Comparison of ENCODE assay signal across 9 mouse cellular contexts in the genomic region with DNA sequence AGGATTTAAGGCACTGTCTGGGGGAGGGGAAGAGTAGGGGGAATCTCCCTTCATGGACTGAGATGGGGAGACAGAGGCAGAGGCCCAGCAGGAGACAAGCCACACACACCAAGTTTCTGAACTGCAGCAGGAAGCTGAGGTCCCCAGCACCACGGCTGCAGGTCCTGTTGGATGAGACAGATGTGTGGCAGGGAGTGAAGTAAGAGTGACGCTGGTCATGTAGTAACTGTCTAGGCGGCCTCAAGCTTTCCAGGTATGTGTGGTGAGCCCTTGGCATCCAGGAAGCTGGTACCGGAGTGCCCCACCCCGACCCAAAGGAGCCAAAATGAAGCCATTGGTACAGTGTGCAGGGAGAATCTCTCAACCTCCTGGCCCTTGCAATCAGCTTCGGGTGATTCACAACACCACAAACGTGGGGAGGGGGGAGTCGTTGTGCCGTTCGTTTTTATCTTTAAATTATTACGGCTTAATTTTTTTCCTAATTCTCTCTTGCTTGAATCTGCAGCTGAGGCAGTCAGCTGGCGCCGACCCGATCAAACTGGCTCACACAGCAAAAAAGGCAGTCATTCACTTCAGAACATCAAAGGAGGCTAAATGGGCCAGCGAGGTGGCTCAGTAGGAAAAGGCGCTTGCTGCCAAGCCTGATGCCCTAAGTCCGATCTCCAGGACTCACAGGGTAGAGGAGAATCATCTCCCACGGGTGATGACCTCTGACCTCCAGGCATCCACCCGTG. TPM values are rescaled to one million over a fixed set of nuclear protein-coding genes. Genes with fewer than 3 reads are reported as not detected.
DNase-seq lines count a peak whose midpoint lies in the region; ATAC-seq and TF ChIP-seq lines count a peak whose summit lies in the region.
"Had no signal": no experiment of that assay in that cellular context is flagged by ENCODE, and none has a peak within 500 bp of the region (broad histone marks: within the 10 kb centered on the region; RNA-seq: fewer than 3 reads in every experiment).

No protein-coding gene starts in this region.

- peaks cover 8% of the 10 kb centered on the region; the same call in 1 of the 2 replicates for H3K27me3 ChIP-seq in hindbrain, embryonic 15.5 days
- H3K27me3 ChIP-seq in cerebellum, adult 2 months (ENCODE audit: control insufficient read depth, insufficient read depth, low read length): no peaks in the 10 kb centered on the region

- H3K9me3 ChIP-seq in hindbrain, embryonic 15.5 days: no peaks in the 10 kb centered on the region

- no peaks in the 10 kb centered on the region for H3K36me3 ChIP-seq in hindbrain, embryonic 15.5 days

- no peak overlapping the region for H3K4me3 ChIP-seq in hindbrain, embryonic 15.5 days
- no peak overlapping the region for H3K4me3 ChIP-seq in cerebellum, adult 2 months (replicated peaks; ENCODE audit: insufficient read depth, low read depth, low read length)

- intact Hi-C loops in left cerebral cortex, postnatal 36 days (cut with DNase I): no loop called here

- ATAC-seq in hindbrain, embryonic 15.5 days (ENCODE audit: low FRiP score, low read depth): no peak
- ATAC-seq in megakaryocyte progenitor cell, adult 5-6 weeks (replicated peaks; ENCODE audit: poor library complexity): peak; percentile 36
- no peak for ATAC-seq in activated CD4-positive, CD25-positive, alpha-beta regulatory T cell, adult 4 months

- 0 out of 2 replicates have a peak overlapping the region, but pooled peaks have one; percentile 15 for H3K4me2 ChIP-seq in hindbrain, embryonic 15.5 days

- peak; percentile 28 for DNase-seq in kidney, postnatal 10 days
- DNase-seq in kidney, postnatal 4 days: no peak
- DNase-seq in embryo, embryonic 11 days: peak; percentile 47
- DNase-seq in left cerebral cortex, postnatal 36 days (ENCODE audit: low spot score in 2 of 2): no peak
- DNase-seq in cerebellum, adult 2 months: no peak
- DNase-seq: cerebellum, adult 11 months had no signal

- 16% methylated on average over 19 of the region's 19 CpGs for WGBS in hindbrain, embryonic 15.5 days
- WGBS in cerebellum, adult 2 months: 22% methylated on average over 19 of the region's 19 CpGs

- no peak for TF ChIP-seq POLR2A in cerebellum, adult 2 months (IDR thresholded peaks at IDR 0.05; ENCODE audit: borderline replicate concordance, insufficient read depth, low read length)

- H3K9ac ChIP-seq in hindbrain, embryonic 15.5 days: no peak overlapping the region

- no peak for TF ChIP-seq CTCF in cerebellum, adult 2 months (IDR thresholded peaks at IDR 0.05; ENCODE audit: borderline replicate concordance, insufficient read depth, low read depth, low read length)

- H3K4me1 ChIP-seq in hindbrain, embryonic 15.5 days (replicated peaks): no peaks in the 10 kb centered on the region
- no peaks in the 10 kb centered on the region for H3K4me1 ChIP-seq in cerebellum, adult 2 months (ENCODE audit: control insufficient read depth, insufficient read depth, low read length)

- no peak overlapping the region for H3K27ac ChIP-seq in hindbrain, embryonic 15.5 days (replicated peaks)
- no peak overlapping the region for H3K27ac ChIP-seq in cerebellum, adult 2 months (ENCODE audit: insufficient read depth, low read length)

RNA-seq across cellular contexts. Expression of a gene that starts 3.0 kb away (rescaled TPM):
- polyA plus RNA-seq in hindbrain, embryonic 15.5 days (2015; fragmentation: Nextera tagmentation; extraction: Ambion mirVana): 6.5 and 6.6 TPM in 2 replicates
- 6.5 and 7.2 TPM in 2 replicates for total RNA-seq in megakaryocyte progenitor cell, adult 5-6 weeks (2015)
- 5.6 and 8.2 TPM in 2 replicates for total RNA-seq in megakaryocyte progenitor cell, adult 5-6 weeks (2017)
- 10 to 100 TPM; 22.1 to 25.2 TPM for total RNA-seq in left cerebral cortex, postnatal 36 days (2021)
- polyA plus RNA-seq in cerebellum, adult 2 months (2012; rRNA removed): 6.0 and 7.4 TPM in 2 replicates
- polyA plus RNA-seq in activated CD4-positive, CD25-positive, alpha-beta regulatory T cell, adult 4 months (2017; shearing (Covaris generic)): not detected

RNA-seq across cellular contexts. Expression of a gene that starts 24.8 kb away (rescaled TPM):
- 87.6 and 89.9 TPM in 2 replicates for polyA plus RNA-seq in hindbrain, embryonic 15.5 days (2015; fragmentation: Nextera tagmentation; extraction: Ambion mirVana)
- 108 TPM in 2 replicates for total RNA-seq in megakaryocyte progenitor cell, adult 5-6 weeks (2015)
- total RNA-seq in megakaryocyte progenitor cell, adult 5-6 weeks (2017): 87.2 and 98.4 TPM in 2 replicates
- 100 to 1,000 TPM; 121 to 134 TPM for total RNA-seq in left cerebral cortex, postnatal 36 days (2021)
- 302 and 362 TPM in 2 replicates for polyA plus RNA-seq in cerebellum, adult 2 months (2012; rRNA removed)
- 10 to 100 TPM; 23.8 to 24.5 TPM for polyA plus RNA-seq in activated CD4-positive, CD25-positive, alpha-beta regulatory T cell, adult 4 months (2017; shearing (Covaris generic))

RNA-seq across cellular contexts. Expression of a gene that starts 25.0 kb away (rescaled TPM):
- 45.7 and 47.4 TPM in 2 replicates for polyA plus RNA-seq in hindbrain, embryonic 15.5 days (2015; fragmentation: Nextera tagmentation; extraction: Ambion mirVana)
- total RNA-seq in megakaryocyte progenitor cell, adult 5-6 weeks (2015): 16.2 and 17.2 TPM in 2 replicates
- 26.0 and 37.7 TPM in 2 replicates for total RNA-seq in megakaryocyte progenitor cell, adult 5-6 weeks (2017)
- total RNA-seq in left cerebral cortex, postnatal 36 days (2021): 10 to 100 TPM; 34.3 to 45.9 TPM
- polyA plus RNA-seq in cerebellum, adult 2 months (2012; rRNA removed): 43.5 and 47.5 TPM in 2 replicates
- polyA plus RNA-seq in activated CD4-positive, CD25-positive, alpha-beta regulatory T cell, adult 4 months (2017; shearing (Covaris generic)): 10 to 100 TPM in 1 of 2 experiments, 1 to 10 TPM in 1; 8.0 to 18.9 TPM

RNA-seq across cellular contexts. Expression of a gene that starts 35.1 kb away (rescaled TPM):
- polyA plus RNA-seq in hindbrain, embryonic 15.5 days (2015; fragmentation: Nextera tagmentation; extraction: Ambion mirVana): 2.1 and 3.0 TPM in 2 replicates
- total RNA-seq in megakaryocyte progenitor cell, adult 5-6 weeks (2015): 244 and 245 TPM in 2 replicates
- 82.0 and 99.0 TPM in 2 replicates for total RNA-seq in megakaryocyte progenitor cell, adult 5-6 weeks (2017)
- 10 to 100 TPM; 29.3 to 32.2 TPM for total RNA-seq in left cerebral cortex, postnatal 36 days (2021)
- polyA plus RNA-seq in cerebellum, adult 2 months (2012; rRNA removed): 12.0 and 13.6 TPM in 2 replicates
- 100 to 1,000 TPM; 629 to 698 TPM for polyA plus RNA-seq in activated CD4-positive, CD25-positive, alpha-beta regulatory T cell, adult 4 months (2017; shearing (Covaris generic))

Comparison
In these comparisons a context has a peak if more than half of its experiments do, and no peak if none do; other contexts are left out.
1. DNase-seq: peak in kidney, postnatal 10 days (single experiment) and embryo, embryonic 11 days (single experiment); none in kidney, postnatal 4 days (0 of 2), left cerebral cortex, postnatal 36 days (0 of 2) and cerebellum, adult 2 months (0 of 2).